Mouse (Mus musculus): ENCODE results near the gene Smim13.

DNA sequence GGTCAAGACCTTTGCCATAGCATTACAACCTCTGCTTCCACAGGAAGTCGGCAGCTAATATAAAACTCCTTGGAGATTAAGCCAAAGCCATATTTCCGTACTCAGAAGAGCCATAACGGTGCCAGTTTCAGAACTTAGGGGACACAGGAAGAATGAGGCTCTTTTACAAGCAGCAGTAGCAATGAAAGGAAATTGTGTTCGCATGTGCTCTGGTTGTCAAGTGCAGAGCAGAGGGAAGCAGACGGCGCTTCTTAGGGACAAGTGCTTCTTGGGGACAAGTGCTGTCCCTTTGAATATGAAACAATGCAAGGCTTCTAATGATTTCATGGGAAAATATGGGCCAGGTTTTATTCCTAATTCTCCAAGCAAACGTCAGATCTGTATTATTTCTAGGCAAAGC is 46.4 kb upstream of the Smim13 start:
- TF ChIP-seq CTCF (conservative IDR thresholded peaks at IDR 0.05; ENCODE audit: low read length) (no peak), NANOG (IDR thresholded peaks at IDR 0.05; ENCODE audit: borderline replicate concordance, low read length) (no peak)
